Mouse (Mus musculus) erythroid progenitor cell, adult 5-6 weeks (primary cell): ENCODE results near the gene Spata13. TPM values are rescaled to one million over a fixed set of nuclear protein-coding genes. Genes with fewer than 3 reads are reported as not detected.

Source experiments
- ATAC-seq: replicated peaks from 2 replicates; pipeline ENCODE4 v1.8.0; 2016; ENCODE audit warnings: moderate number of reproducible peaks, mild to moderate bottlenecking, moderate TSS enrichment, inconsistent platforms; ENCODE audit not compliant: poor library complexity, low FRiP score, severe bottlenecking
- total RNA-seq, 2 experiments: library from RNA; stranded (forward) in 1 of 2; stranded (reverse) in 1 of 2; fragments of 150-400 nt in 1 of 2; fragments of 186-747, 209-891 nt in 1 of 2; gene quantifications; 2 replicates each; pipeline versions ENCODE4 v1.2.3 to v1.2.4; 2015 to 2017; ENCODE audit warnings: low replicate concordance in 2 of 2

The Spata13 gene
- total RNA-seq, 2 experiments from 2014 or later = 20.5 to 49.2 TPM

DNA sequence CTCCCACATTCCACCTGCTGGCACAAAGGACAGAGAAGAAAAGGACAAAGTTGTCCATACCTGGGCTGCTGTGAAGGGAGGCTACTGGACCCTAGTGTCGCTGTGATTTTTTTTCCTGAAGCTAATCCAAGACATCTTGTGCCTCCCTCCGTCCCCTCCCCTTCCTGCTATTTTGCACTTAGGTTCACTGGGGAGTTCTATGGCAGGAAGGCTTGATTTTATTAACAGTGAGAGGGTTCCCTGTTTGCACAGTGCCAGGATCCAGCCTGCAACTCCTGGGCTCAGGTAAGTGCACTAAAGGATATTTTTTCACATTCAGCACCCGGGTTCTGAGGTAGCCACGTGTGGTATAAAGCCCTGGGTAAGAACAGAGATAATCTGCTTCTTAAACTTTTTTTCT, 134.1 kb downstream of the Spata13 start, which contains the start of gene C1qtnf9:
C1qtnf9 (plus strand) TSS at position 251 of the 400 bp plus-strand sequence.
- ATAC-seq = no peak

DNA sequence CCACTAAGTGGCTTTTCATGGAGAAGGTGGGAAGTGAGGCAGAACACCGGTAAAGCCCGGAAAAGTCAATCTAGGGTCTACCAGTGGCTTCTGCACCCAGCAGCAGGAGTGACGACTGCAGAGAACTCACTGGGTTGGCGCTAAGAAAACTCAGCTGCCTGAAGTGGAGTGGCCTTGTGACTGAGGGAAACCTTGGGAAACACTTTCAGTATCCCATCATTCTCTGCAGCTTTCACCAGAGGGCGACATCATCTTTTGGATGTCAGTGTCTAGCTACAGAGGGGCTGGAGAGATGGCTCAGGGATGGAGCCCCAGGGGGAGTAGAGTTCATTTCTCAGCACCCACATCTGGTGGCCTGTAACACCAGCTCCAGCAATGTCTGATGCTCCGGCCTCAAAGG, 135.5 kb downstream of the Spata13 start:
- no peak for ATAC-seq

DNA sequence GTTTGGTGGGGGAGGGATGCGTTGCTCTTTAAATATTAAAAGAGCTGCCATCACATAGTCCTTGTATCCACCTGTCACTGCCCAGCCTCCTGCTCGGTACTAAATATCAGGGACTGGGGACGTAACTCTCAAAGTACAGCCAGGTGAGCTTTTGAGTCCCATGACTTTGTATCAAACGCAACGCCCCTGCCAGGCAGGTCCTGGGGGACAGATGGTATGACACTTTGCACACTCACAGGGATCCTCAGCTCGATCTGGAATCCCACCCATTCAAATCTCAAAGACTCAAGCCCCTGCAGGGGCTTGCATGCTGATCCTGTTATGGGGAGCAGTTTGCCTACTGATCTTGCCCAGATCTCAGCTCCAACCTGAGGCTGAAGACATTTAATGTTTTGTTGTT, 136.8 kb downstream of the Spata13 start:
- ATAC-seq = no peak

DNA sequence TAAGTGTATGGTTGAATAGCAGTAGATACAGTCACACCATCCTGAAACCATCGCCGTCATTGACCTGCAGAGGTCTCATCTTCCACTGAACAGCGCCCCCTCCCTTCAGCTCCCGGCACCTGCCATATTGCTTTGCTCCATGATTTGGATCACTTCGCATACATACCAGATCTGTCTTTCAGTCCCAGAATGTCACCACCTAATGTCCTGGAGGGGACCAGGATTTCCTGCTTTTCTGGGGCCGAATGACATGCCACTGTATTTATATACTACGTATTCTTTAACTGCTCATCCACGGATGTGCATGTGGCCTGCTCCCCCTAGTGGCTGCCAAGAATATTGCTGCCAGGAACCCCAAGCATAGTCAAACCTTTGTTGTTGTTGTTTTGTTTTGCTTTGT, 137.3 kb downstream of the Spata13 start:
- peak; percentile 73; the same call in 1 of the 2 replicates for ATAC-seq

DNA sequence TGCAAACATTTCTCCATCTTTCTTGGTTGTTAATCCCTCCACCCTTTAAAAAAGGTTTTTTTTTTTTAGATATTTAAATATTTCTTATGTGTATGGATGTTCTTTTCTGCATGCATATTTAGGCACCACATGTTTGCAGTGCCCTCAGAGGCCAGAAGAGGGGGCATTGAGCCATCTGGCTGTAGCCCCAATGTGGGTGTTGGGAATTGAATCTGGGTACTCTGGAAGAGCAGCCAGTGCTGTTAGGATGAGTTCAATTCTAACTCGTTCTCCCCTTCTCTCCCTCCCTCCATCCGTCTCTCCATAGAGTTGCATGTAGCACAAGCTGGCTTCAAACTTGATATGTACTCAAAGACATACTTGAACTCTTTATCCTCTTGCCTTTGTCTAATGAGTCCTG, 139.7 kb downstream of the Spata13 start:
- no peak for ATAC-seq

DNA sequence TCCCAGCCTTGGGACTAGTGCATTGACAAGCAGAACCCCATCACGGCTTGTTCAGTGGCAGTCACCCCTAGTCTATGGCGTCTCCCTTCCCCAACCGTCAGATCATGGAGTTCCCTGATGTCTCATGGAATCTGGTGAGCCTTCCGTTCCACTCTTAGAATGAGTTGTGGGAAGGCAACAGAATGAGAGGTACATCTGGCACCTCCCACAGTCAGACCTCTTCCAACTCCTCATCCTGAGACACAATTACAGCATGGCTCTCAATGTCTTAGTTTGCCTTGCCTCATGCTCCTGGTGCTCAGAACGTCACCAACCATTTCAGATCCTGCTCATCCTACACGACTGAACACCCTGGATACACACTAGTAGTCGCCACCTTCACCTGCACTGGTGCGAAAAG, 142.7 kb downstream of the Spata13 start:
- no peak for ATAC-seq

GRCm38 (mm10) chr14:60777485-60777919, 143.7 kb downstream of the Spata13 start:
- no peak for ATAC-seq

- ATAC-seq = no peak
These were observed 145.4 kb downstream of the Spata13 start for GRCm38 (mm10) chr14:60779198-60779597.

DNA sequence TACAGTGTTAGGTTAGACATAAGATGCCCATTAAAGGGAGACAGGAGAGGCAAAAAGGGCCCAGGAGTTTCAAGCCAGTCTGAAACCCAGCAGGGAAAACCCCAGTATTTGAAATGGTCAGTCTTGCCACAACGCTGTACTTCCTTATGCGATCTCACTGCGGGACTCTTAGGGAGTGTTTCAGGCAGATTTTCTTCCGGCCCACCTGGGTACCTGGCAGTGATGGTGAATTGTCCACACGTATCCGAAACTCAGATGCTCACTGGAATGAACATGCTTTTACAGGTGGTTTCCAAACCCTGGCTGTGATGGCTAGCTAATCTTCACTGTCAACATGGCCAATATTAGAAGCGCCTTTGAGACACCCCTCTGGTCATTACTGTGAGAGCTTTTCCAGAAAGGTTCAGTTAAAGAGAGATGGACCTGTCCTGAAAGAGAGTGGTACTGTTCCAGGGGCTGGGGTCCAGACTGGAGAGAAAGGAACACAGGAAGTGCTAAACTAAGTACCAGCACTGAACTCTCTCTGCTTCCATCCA, 148.4 kb downstream of the Spata13 start:
- no peak for ATAC-seq

GRCm38 (mm10) chr14:60783196-60783595, 149.4 kb downstream of the Spata13 start:
- no peak for ATAC-seq

DNA sequence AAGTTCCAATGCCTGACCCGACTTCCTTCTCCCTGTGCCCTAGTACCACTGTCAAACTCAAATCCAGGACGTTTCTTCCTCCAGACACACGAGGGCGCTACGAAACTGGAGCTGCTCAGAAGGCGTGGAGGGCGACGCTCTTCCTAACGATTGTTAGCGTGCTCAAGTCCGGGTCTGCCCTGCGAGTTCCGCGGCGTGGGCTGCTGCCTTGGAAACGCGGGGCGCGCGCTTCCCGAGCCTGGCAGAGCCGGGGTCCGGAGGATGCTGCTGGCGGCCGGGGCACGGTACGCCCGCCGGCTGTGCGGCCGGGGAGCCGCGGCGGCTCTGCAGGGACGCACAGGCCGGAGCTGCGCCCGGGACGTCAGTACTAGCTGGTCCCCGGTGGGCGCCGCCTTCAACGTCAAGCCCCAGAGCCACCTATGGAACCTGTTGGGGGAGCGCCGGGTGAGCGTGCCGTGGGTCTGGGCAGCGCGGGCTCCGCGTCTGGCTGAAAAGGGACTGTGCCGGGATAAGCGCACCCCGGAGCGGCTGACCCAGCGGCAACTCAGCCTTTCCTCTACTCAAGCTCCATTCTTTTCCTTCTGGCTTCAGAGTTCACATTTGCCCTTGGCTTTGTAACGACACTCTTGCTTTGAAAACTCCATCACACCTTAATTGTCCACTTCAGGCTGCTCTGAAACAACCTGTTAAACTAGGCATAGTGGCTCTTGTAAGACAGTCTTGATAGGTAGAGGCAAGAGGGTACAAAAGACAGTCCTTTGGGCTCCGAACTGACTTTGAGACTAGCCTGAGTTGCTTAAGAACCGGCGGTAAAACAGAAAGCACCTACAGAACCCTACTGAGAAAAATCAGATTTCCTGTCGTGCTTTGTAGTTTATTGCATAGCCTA, 150.9 kb downstream of the Spata13 start, which contains the start of gene Mipep:
Mipep (plus strand) TSS at position 147 of the 889 bp plus-strand sequence.
- ATAC-seq = peak; percentile 90

- ATAC-seq = peak; percentile 80
These were observed 156.3 kb downstream of the Spata13 start for GRCm38 (mm10) chr14:60790103-60790502.

DNA sequence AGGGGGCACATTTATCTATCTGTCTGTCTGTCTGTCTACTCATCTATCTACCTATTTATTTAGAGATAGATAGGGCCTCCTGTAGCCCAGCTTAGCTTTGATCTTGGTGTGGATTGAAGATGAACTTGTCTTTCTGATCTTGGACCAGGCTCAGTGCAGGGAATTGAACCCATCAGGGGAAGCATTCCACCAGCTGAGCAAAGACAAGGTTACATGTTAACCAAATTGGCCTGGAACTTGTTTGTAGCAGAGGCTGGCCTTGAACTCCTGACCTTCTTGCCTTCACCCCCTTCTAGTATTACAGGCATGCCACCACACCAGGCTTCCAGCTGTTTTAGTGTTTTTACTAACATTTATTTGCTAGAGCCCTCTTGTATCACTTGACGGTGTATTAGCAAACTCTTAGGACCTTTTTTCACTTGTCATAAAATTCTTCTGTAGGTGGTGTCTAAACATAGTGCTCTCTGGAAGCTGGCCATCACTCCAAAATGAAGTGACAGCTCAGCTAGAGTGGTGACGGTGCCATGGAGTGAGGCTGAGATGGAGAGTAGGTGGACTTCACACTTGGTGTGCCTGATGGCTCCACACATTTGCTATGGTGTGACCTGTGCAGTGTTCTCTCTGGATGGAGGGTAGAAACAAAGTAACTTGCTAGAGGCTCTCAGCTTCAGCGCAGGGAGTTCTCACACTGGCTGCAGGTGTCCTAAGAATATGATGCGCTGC, 163.0 kb downstream of the Spata13 start:
- ATAC-seq = no peak

GRCm38 (mm10) chr14:60797596-60797995, 163.8 kb downstream of the Spata13 start:
- no peak for ATAC-seq

DNA sequence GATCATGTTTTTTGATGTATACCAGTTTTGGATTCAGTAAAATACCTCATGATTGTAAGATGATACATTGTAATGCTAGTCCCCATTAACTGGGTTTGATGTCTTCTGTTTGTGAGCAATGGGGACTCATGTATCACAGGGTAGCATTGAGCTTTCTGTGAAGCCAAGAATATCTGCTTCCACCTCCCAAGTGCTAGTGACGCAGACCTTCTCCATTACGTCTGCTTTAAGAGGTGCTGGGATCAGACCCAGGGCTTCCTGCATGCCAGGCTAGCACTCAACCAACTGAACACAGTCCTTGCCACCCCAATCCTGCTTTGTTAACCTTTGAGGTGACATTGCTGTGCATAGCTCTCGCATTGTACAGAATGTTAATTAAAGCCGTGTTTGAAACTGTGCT, 164.9 kb downstream of the Spata13 start:
- ATAC-seq = no peak

DNA sequence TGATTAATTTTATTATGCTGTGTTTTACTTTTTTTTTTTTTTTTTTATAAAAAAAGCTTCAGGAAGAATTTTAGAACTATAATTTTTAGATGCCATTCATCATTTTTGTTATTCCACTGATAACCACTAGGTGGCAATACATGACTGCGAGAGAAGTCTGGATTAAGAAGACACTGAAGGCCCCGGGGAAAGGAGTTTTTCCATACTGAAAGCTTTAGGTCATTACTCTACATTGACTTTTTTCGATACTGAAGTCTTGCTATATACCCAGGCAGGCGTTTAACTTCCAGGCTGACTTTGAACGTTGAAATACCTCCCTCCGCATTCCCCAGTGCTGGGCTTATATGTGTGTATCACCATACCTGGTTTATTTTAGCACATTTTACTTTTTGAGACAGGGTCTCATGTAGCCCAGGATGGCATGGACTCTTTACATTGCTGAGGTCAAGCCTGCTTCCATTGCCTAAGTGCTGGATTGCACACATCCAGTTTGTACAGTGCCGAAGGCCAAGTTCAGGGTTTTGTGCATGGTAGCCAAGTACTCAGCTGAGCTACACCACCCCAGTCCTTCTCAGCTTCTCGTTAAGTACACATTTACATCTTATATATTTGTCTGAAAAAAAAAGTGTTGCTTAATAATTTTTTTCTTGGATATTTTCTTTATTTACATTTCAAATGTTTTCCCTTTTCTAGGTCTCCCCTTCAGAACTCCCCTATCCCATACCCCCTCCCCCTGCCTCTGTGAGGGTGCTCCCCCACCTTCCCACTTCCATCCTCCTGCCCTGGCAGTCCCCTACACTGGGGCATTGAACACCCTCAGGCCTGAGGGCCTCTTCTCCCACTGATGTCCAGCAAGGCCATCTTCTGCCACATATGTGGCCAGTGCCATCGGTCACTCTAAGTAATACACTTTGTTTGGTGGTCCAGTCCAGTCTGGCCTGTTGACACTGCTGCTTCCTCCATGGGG, 166.2 kb downstream of the Spata13 start:
- ATAC-seq = 0 out of 2 replicates have a peak, but pooled peaks have one; percentile 30

GRCm38 (mm10) chr14:60802026-60802425, 168.2 kb downstream of the Spata13 start:
- ATAC-seq = no peak

- ATAC-seq = no peak
These were observed 171.2 kb downstream of the Spata13 start for GRCm38 (mm10) chr14:60804978-60805377.

GRCm38 (mm10) chr14:60805871-60806270, 172.1 kb downstream of the Spata13 start:
- ATAC-seq = no peak
